Mouse (Mus musculus) gastrocnemius, postnatal 36 days (tissue): ENCODE results near the gene Rita1. TPM values are rescaled to one million over a fixed set of nuclear protein-coding genes. Genes with fewer than 3 reads are reported as not detected.

Experiments used
- DNase-seq, 2 experiments: peaks; one replicate each; pipeline ENCODE4 v3.0.0; 2022
- intact Hi-C: fragments of 180-260 bp; cut with DNase I; formaldehyde crosslinking; loops from one replicate; pipeline ENCODE4 v1.15.1; 2025
- total RNA-seq, 2 experiments: library from RNA; stranded (reverse); gene quantifications; 2 replicates each; pipeline ENCODE4 v1.2.3; 2021

The Rita1 gene
- total RNA-seq, 2 experiments from 2014 or later: 5.6 to 6.8 TPM

DNA sequence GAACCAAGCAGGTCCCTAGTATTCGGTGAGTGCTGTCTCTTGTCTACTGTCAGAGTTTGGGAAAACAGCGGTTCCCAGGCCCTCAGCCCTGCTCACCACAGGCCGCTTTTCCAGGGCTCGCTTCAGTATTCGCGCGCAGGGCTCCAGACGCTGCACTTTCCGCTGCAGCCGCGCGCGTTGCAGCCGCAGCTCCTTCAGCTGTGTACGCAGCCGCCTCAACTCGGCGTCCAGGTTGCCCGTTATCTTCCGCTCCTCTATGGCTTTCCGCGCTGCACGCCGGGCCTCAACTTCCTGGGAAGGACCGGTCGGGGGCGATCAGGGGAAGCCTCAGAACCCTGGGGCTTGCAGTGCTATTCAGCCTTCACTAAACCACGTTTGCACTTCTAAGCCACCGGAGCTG, 18.7 kb upstream of the Rita1 start:
- no peak for DNase-seq
- intact Hi-C loops: no loop called here

DNA sequence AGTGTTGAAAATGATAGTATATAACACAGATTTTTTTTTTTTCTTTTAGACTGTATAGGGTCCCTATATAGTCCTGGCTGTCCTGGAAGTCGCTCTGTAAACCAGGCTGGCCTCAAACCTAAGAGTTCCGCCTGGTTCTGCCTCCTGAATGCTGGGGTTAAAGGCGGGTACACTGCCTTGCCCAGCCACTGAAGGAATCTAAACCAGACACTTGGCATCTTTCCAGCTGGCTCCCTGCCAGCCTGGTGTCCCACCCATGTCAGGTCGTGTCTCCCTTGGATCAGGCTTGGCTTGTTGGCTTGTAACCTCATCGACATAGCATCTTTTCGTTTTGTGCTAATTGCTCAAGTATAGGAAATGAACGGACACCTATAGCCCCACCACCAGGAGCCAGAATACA, 16.2 kb upstream of the Rita1 start:
- intact Hi-C loops: no loop called here
- no peak for DNase-seq

DNA sequence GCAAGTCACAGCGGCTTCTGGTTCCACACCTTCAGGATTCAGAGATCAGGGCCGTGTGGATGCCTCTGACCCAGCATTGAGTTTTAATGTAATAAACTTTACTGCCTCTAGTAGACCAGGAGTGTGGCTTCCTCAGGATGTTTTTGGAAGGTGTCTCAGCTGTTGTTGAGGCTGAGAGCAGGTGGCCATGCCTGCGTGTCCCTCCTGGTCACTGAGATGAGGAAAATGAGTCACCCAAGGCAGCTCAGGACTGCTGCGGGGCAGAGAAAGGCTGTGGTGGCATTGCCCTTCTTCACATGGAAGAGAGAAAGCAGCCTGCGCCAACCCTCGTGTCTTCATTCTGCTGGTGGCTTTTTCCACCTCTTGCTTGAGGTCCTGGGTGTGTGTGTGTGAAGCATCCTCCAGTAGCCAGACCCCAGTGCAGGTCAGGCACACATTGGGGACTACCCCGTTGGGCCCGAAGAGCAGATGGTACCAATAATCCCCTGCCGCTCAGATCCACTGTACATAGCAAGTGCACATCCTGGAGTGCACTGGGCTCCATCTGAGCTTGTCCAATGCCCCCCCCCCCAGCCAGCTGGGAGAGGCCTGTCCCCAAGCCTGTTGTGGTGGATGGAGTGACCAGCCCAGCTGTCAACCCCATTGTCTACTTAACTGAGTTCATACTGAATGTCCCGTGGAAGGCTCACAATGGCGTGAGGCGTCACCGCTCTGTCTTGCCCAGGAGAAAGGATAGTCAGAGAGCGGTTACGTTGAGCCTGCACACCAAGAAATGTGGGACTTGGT, 15.3 kb upstream of the Rita1 start:
- DNase-seq: no peak
- intact Hi-C loops: no loop called here

DNA sequence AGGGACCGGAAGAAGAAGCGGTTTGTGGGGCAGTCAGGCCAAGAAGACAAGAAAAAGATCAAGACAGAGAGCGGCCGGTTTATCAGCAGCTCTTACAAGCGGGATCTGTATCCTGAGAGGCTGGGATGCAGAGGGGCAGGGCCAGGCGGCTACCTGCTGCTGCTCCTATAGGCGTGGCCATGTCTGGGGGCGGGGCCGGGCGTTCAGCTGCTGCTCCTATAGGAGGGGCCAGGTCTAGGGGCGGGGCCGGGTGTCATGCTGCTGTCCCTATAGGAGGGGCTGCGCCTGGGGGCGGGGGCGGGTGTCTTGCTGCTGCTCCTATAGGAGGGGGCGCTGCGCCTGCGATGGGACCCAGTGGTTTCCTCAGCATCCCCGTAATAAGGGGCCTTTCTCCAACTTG, 14.0 kb upstream of the Rita1 start:
- no peak for DNase-seq
- intact Hi-C loops: no loop called here

DNA sequence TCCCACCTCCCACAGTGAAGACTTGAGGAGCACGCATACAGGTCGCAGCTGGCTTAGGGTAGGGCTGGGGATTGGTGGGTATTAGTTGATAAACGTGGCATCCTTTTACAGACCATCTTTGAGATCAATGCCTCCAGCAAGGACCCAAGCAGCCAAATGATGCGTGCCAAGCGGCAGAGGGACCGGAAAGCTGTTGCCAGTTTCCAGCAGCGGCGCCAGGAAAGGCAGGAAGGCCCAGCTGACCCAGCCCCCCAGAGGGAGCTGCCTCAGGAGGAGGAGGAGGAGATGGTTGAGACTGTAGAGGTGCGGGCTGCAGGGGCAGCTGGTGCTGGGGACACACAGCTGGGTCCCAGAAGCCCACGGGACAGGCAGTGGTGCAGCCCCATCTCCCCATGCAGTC, 12.0 kb upstream of the Rita1 start:
- intact Hi-C loops: no loop called here
- no peak for DNase-seq

- DNase-seq: no peak
- intact Hi-C loops: no loop called here
Measured at GRCm38 (mm10) chr5:120622198-120622851, 9.9 kb upstream of the Rita1 start.

DNA sequence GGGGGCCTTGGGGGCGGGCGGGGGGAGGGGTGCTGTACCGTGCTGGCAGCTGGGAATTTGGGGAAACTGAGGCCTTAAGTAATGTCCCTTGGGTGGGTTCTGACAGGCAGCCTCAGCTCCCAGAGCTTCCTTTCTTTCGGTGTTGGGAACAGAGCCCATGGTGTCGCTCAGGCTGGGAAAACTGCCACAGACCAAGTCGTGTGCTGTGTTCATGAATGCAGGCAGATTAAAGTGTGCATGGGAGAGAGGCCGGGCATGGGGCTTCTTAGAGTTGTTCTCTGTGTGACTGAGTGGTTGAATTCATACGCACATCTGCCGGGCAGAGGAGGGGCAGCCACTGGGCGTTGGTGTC, 9.4 kb upstream of the Rita1 start:
- DNase-seq: no peak
- intact Hi-C loops: loop anchor here (1.0 kb wide), 1 partner anchor 93 kb away; no protein-coding TSS in a partner anchor

DNA sequence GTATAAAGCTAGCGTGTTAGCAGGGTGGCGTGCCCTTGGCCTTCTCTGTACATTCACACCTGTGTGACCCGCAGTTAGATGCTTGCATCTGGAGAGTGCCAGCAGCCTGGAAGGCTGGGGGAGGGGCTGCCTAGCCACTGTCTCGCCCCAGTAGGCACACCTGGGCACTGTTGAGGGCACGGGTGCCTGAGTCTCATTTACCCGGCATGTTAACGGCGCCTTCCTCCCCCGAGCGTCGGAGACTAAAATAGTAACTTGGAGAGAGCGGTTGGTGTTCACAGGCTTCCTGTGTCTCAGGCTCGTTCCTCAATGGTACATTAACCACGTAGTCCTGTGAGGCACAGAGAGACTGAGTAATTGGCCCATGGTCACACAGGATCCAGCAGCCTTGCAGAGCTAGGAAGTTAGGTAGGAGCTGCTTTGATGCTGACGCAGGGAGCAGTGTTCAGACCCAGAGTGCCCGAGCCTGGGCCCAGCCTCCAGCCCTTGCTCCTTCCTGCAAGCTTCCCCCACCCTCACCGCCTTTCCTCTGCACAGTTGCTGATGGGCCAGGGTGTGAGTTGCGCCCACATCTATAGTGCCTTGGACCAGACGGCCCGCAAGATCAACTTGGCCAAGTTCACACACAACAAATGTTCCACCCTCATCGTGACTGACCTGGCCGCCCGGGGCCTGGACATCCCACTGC, 8.8 kb upstream of the Rita1 start:
- intact Hi-C loops: loop anchor here (1.0 kb wide), 1 partner anchor 94 kb away; no protein-coding TSS in a partner anchor

GRCm38 (mm10) chr5:120620375-120621077, 8.1 kb upstream of the Rita1 start:
- intact Hi-C loops: loop anchor here (1.0 kb wide), 1 partner anchor 95 kb away; no protein-coding TSS in a partner anchor

More for the DNA sequence above, 8.8 kb upstream of the Rita1 start:
- no peak for DNase-seq

GRCm38 (mm10) chr5:120619201-120619600, 6.8 kb upstream of the Rita1 start:
- intact Hi-C loops: loop anchor here (1.0 kb wide), 1 partner anchor 54 kb away; no protein-coding TSS in a partner anchor
- DNase-seq: no peak

More at GRCm38 (mm10) chr5:120620375-120621077, 8.1 kb upstream of the Rita1 start:
- peak; percentile 75 to 79 for DNase-seq

DNA sequence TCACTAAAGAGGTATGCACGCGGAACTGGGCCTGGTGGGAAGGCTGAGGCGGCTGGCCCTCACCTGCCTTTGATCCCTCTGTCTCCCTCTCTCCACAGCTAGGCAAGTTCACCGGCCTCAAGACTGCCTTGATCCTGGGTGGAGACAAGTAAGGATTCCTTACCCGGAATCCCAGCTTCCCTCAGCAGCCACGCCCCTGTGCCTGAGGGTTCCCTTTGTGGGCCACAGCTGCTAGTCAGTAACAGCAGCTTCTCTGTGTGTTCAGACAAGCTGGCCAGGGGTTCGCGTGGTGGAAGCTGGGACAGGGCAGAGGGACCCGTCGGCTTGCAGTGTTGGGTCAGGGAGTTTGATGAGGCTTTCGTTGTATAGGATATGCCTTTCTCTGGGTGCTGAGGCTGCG, 6.4 kb upstream of the Rita1 start:
- intact Hi-C loops: loop anchor here (1.0 kb wide), 1 partner anchor 55 kb away; no protein-coding TSS in a partner anchor
- DNase-seq: no peak

GRCm38 (mm10) chr5:120615903-120616302, 3.5 kb upstream of the Rita1 start:
- intact Hi-C loops: no loop called here
- no peak for DNase-seq

DNA sequence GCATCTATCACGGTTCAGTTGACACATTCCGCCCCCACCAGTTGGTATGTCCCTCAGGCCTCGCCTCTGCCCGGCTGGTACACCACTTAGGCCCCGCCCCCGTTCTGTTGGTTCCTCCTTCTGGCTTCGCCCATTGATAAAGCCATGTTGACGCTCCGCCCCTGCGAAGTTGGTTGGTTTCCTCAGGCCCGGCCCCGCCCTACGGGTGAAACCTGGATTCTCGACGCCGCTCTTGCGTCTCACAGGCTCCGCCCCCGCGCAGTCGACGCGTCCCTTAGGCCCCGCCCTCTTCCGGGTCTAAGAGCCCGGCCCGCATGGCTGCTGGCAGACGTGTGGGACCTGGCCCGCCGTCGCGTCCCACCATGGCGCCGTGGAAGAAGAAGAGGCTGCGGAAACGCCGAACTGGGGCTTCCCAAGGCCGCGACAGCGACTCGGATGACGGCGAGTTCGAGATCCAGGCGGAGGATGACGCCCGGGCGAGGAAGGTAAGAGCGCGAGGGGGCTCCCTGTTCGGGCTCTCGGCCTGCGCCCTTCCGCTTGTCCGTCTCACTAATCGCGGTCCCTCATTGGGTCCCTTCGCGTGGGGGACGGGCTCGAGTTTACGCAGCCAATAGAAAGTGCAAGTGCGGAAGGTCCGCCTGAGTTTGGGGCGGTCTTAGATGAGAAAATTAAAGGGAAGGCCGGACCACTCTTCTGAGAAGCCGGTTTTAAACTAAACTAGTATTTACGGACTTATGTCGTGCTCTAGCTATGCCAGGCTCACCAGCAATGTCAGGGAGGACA, 624 bp upstream of the Rita1 start:
- intact Hi-C loops: no loop called here
- DNase-seq: peak; percentile 99 to 100

- no peak for DNase-seq
- intact Hi-C loops: no loop called here
Measured at GRCm38 (mm10) chr5:120611416-120611815, 973 bp downstream of the Rita1 start.

DNA sequence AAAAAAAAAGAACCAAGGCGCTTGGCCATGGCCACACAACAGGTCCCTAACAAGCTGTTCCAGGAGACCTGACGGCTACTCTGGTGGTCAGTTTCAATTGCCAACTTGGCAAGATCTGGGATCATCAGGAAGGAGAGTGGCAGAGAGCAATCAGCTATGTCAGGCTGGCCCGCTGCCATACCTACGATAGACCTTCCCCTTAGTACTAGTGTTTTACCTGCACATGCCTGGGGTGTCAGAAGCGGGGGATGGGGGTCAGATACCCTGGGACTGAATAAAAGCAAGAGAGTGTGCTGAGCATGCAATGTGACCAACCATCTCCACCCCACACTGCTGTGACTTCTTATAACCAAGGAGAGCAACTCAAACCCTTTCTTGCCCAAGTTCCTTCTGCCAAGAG, 1.5 kb downstream of the Rita1 start:
- intact Hi-C loops: no loop called here
- no peak for DNase-seq

DNA sequence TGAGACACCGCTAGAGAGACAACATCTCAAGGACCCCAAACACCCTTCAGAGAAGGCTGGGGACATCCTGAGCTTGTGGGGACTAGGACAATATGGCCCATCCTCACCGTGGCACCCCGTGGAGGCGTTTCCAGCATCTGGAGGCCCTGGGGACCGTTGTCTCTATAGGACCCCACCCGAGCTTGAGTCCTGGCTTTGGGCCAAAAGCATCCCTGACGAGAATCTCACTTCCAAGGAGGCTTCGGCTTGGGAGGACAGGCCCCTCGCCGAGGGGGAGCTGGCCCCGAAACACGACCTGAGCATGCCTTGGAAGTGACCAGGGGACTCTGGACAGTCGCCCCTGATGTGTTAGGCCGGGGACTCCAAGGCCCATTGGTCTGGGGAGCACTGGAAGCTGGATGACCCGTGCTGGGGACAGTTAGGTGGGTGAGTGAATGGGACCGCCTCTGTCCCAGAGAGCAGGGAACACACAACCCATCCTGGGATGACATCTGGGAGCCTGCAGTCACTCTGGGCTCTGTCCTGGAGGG, 3.1 kb downstream of the Rita1 start:
- intact Hi-C loops: loop anchor here (5.0 kb wide), 1 partner anchor 87 kb away; no protein-coding TSS in a partner anchor
- DNase-seq: no peak

DNA sequence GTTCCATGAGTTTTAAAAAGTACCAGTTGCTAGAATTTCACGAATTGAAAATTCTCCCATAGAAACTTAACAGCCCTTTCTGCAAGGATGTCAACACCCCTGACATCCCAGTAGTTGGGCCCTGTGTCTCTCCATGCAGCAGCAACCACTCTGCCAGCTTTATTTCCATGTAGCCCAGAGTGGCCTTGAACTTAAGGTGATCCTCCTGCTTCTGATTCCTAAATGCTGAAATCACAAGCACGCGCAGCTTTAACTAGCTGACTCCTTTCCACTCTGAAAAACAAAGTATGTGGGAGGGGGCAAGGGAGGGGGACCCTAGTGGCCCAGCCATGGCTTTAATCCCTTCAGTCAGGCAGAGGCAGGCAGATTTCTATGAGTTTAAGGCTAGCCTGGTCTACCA, 5.1 kb downstream of the Rita1 start:
- no peak for DNase-seq
- intact Hi-C loops: loop anchor here (5.0 kb wide), 1 partner anchor 85 kb away; no protein-coding TSS in a partner anchor

DNA sequence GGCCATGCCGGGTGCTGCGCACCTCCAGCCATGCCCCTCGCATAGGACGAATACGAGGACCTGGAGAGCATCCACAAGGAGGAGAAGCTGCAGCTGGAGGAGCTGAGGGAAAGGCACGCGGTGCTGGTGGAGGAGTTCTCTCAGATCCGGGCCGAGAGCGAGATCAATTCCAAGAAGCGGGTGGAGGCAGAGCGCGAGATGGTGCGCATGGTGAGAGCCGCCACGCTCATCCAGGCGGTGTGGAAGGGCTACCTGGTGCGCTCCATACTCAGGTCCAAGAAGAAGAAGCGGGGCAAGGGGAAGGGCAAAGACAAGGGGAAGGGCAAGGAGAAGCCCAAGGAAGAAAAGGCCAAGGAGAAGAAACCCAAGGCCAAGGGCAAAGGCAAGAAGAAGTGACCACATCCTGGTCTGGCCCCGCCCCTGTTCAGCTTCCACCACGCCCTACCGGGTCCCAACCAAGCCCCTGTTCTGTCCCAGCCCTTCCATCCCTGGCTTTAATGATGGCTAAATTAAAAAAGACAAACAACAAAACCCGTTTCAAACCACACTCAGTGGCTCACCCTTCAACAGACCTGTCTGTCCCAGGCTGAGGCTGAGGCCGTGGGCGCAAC, 5.7 kb downstream of the Rita1 start:
- DNase-seq: no peak
- intact Hi-C loops: loop anchor here (5.0 kb wide), 1 partner anchor 84 kb away; no protein-coding TSS in a partner anchor

DNA sequence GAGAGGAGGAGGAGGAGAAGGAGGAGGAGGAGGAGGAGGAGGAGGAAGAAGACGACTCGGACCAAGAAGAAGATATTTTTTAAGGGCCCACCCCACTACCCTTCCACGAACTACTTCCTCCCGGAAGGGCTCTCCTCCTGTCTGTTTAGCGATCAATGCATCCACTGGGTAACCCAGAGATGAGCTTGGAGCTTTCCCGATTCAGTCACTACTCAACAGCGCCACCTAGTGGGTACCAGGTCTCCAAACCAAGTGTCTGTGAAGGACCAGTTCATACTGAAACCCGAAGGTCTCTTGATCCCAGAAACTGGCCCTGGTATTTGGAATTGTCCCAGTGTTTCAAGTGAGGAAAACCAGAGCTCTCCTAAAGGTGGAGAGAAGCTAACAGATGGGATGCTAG, 6.7 kb downstream of the Rita1 start:
- peak; percentile 72 to 87 for DNase-seq
- intact Hi-C loops: loop anchor here (2.0 to 5.0 kb wide), 2 partner anchors 83 to 101 kb away; no protein-coding TSS in a partner anchor
